Mouse (Mus musculus): ENCODE results near the gene Zkscan5. TPM values are rescaled to one million over a fixed set of nuclear protein-coding genes. Genes with fewer than 3 reads are reported as not detected.
"Not testable (repeated sequence)": the region's sequence is repeated elsewhere in the genome, so short reads cannot be mapped to it uniquely, and the experiment has no call there.

The Zkscan5 gene
- polyA plus RNA-seq, 1 experiment from 2014 or later = 12.9 TPM

DNA sequence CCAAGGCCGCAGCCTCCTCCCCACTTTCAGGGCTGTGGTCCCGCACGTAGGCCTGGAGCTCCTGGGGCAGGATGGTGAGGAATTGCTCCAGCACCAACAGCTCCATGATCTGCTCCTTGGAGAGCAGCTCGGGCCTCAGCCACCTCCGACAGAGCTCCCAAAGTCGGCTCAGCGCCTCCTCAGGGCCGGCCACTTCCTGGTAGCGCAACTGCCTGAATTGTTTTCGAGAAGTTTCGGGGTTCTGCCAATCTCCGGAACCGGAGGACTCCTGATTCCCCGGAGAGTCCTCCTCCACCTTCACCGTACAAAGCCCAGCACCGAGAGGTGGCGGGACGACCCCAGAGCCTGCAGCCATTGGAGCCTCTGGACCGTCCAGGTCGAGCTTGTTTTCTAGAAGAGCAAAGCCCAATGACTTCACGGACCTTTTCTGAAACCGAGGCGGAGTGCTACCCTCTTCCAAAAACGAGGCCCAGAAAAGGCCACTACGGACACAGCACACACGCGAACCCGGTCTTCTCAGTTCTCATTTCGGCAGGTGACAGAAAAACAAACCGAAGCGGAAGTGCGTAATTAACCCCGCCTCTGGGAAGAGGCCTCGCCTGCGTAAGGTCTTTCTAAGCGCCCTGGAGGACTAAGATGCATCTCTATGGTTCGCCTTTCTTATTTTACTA lies 2.9 kb upstream of the Zkscan5 start, which contains the start of gene Zkscan14:
TSS of gene Zkscan14 (minus strand) at position 548 of the 671 bp plus-strand sequence.
- H3K9me3 ChIP-seq (ENCODE audit: low read depth, low read length) = no peaks in the 10 kb centered on the region
- H3K4me3 ChIP-seq (ENCODE audit: low read depth, low read length) = peak within 1 kb of the TSS; percentile 74
- ATAC-seq (ENCODE audit: insufficient read depth) (peak; percentile 23; the same call in 1 of the 2 replicates), DNase-seq (peak; percentile 95)
- TF ChIP-seq CTCF (IDR thresholded peaks at IDR 0.05; ENCODE audit: low read depth) = no peak
- H3K27me3 ChIP-seq (ENCODE audit: insufficient read depth, low read length) = no peaks in the 10 kb centered on the region
- no peaks in the 10 kb centered on the region; the same call in 1 of the 2 replicates for H3K4me1 ChIP-seq (ENCODE audit: insufficient read depth)
- peak within 1 kb of the TSS; percentile 32; the same call in 1 of the 2 replicates for H3K27ac ChIP-seq (ENCODE audit: low read depth)
- H3K9ac ChIP-seq = peak within 1 kb of the TSS; percentile 79
- 1% methylated on average over 37 of the region's 37 CpGs for WGBS
- H3K36me3 ChIP-seq (ENCODE audit: insufficient read depth) = 0 out of 2 replicates have a peak, but pooled peaks cover 6% of the 10 kb centered on the region
- peak within 1 kb of the TSS; percentile 92 for H3K4me2 ChIP-seq

DNA sequence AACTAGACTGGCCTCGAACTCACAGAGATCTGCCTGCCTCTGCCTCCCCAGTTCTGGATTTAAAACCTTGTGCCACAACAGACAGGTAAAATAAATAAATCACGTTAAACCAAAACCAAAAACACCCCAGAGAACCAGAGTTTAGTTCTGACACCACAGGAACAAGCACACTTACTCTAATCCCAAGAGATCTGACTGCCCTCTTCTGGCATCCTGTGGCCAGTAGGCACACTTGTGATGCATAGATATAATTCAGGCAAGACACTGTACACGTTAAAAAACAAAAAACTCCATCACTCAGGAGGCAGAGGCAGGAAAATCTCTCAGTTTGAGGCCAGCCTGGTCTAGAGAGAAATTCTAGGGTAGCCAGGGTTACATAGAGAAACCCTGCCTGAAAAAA lies 1.9 kb upstream of the Zkscan5 start:
- ATAC-seq (ENCODE audit: insufficient read depth) (no peak), DNase-seq (no peak)
- no peak overlapping the region for H3K4me2 ChIP-seq
- TF ChIP-seq CTCF (IDR thresholded peaks at IDR 0.05; ENCODE audit: low read depth) = no peak
- WGBS = 44% methylated on average over 3 of the region's 3 CpGs
- H3K9me3 ChIP-seq (ENCODE audit: low read depth, low read length) = no peaks in the 10 kb centered on the region
- no peaks in the 10 kb centered on the region; the same call in 1 of the 2 replicates for H3K4me1 ChIP-seq (ENCODE audit: insufficient read depth)
- H3K9ac ChIP-seq = no peak overlapping the region
- peaks cover 9% of the 10 kb centered on the region for H3K36me3 ChIP-seq (ENCODE audit: insufficient read depth)
- no peak overlapping the region for H3K27ac ChIP-seq (ENCODE audit: low read depth)
- no peaks in the 10 kb centered on the region for H3K27me3 ChIP-seq (ENCODE audit: insufficient read depth, low read length)
- H3K4me3 ChIP-seq (ENCODE audit: low read depth, low read length) = no peak overlapping the region

DNA sequence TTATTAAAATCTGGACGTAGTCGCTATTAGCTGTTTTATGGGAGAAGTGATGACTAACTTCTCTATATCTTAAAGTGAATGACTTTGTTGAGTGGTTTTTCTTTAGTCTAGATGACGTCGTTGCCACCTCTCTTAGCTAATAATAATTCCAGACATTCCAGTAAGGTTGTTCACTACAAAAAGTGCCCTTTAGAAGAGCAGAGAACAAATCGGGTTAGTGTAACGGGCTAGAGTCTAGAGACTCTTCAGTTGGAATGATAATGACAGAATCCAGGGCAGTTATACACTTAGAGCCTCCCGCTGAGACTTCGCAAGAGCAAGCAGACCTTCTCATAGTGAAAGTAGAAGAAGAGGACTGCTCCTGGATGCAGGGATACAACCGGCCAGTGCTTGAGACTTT lies 679 bp downstream of the Zkscan5 start:
- Histone ChIP-seq H3K4me1 (ENCODE audit: insufficient read depth) (no peaks in the 10 kb centered on the region; the same call in 1 of the 2 replicates), H3K4me3 (ENCODE audit: low read depth, low read length) (peak overlapping the region; percentile 57), H3K9me3 (ENCODE audit: low read depth, low read length) (no peaks in the 10 kb centered on the region), H3K9ac (peak overlapping the region; percentile 62), H3K27ac (ENCODE audit: low read depth) (no peak overlapping the region), H3K27me3 (ENCODE audit: insufficient read depth, low read length) (no peaks in the 10 kb centered on the region), H3K36me3 (ENCODE audit: insufficient read depth) (peaks cover 12% of the 10 kb centered on the region), H3K4me2 (peak overlapping the region; percentile 74)
- DNase-seq (peak; percentile 27), ATAC-seq (ENCODE audit: insufficient read depth) (no peak)
- 11% methylated on average over 9 of the region's 9 CpGs for WGBS
- no peak for TF ChIP-seq CTCF (IDR thresholded peaks at IDR 0.05; ENCODE audit: low read depth)

DNA sequence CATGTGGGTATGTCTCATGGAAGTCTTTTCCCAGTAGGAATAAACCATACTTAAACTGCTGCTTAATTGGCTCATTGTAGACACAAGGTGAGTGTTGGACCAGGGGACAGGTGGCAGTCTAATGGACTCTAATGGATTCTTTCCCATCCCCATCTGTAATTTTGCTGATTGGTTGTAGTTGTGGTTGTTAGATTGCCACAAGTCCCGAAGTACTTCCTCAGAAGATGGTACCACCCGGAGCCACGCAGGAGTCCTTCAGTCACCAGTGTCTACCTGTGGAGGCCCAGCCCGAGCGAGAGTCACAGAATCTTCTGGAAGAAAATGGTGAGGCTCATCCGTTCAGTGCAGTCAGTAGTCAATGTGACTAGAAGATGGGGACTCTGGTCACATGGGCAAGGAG lies 3.0 kb downstream of the Zkscan5 start:
- no peak overlapping the region for H3K27ac ChIP-seq (ENCODE audit: low read depth)
- no peaks in the 10 kb centered on the region for H3K27me3 ChIP-seq (ENCODE audit: insufficient read depth, low read length)
- no peak overlapping the region for H3K4me2 ChIP-seq
- H3K36me3 ChIP-seq (ENCODE audit: insufficient read depth) = peaks cover 33% of the 10 kb centered on the region
- WGBS = 95% methylated on average over 6 of the region's 6 CpGs
- DNase-seq (no peak), ATAC-seq (ENCODE audit: insufficient read depth) (no peak)
- no peak for TF ChIP-seq CTCF (IDR thresholded peaks at IDR 0.05; ENCODE audit: low read depth)
- no peaks in the 10 kb centered on the region for H3K9me3 ChIP-seq (ENCODE audit: low read depth, low read length)
- H3K4me1 ChIP-seq (ENCODE audit: insufficient read depth) = no peaks in the 10 kb centered on the region; the same call in 1 of the 2 replicates
- H3K4me3 ChIP-seq (ENCODE audit: low read depth, low read length) = no peak overlapping the region
- no peak overlapping the region for H3K9ac ChIP-seq

DNA sequence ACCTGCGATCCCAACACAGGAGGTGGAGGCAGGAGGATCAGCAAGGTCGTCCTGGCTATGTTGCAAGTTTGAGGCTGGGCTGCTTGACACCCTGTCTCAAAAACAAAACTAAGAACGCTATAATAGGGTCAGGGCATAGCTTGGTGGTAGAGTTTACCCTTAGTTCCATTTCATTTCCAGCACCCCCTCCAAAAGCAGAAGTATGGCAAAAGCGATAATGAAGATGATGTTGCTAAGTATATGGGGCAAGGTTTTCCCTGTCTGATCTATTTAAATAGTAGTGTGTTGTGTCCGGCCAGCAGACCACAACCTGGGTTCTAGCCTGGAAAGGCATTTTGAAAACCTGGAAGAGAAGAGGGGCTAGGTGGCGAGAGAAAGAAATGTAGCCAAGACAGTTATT lies 3.6 kb downstream of the Zkscan5 start:
- no peaks in the 10 kb centered on the region for H3K27me3 ChIP-seq (ENCODE audit: insufficient read depth, low read length)
- no peak overlapping the region for H3K4me3 ChIP-seq (ENCODE audit: low read depth, low read length)
- TF ChIP-seq CTCF (IDR thresholded peaks at IDR 0.05; ENCODE audit: low read depth) = no peak
- DNase-seq = no peak
- H3K9me3 ChIP-seq (ENCODE audit: low read depth, low read length) = no peaks in the 10 kb centered on the region
- no peak for ATAC-seq (ENCODE audit: insufficient read depth)
- no peak overlapping the region for H3K27ac ChIP-seq (ENCODE audit: low read depth)
- 85% methylated on average over 5 of the region's 6 CpGs for WGBS
- peaks cover 39% of the 10 kb centered on the region for H3K36me3 ChIP-seq (ENCODE audit: insufficient read depth)
- no peak overlapping the region for H3K4me2 ChIP-seq
- no peak overlapping the region for H3K9ac ChIP-seq
- H3K4me1 ChIP-seq (ENCODE audit: insufficient read depth) = no peaks in the 10 kb centered on the region; the same call in 1 of the 2 replicates

DNA sequence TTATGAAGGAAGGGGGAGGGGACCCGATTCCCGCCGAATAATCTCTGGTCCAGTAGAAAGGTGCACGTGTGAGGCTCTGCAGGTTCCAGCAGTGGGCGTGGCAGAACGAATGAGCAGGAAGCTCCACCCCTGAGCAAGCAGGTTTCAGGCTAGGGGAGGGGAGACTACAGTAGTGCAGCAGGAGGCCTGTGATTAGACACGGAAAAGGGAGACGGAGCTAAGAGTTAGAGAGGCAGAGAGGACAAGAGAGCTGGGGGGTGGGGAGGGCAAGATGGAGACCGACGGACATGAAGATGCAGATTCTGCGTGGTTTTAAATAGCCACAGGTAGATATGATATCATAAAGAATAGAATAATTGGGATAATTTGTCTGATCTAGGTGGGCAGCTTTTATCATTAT lies 4.0 kb downstream of the Zkscan5 start:
- ATAC-seq (ENCODE audit: insufficient read depth); DNase-seq; H3K4me3 ChIP-seq (ENCODE audit: low read depth, low read length); H3K27ac ChIP-seq (ENCODE audit: low read depth); H3K9ac ChIP-seq; H3K9me3 ChIP-seq (ENCODE audit: low read depth, low read length); H3K4me2 ChIP-seq; H3K4me1 ChIP-seq (ENCODE audit: insufficient read depth); H3K27me3 ChIP-seq (ENCODE audit: insufficient read depth, low read length): not testable (repeated sequence)
- WGBS = 47% methylated on average over 11 of the region's 11 CpGs
- H3K36me3 ChIP-seq (ENCODE audit: insufficient read depth) = peaks cover 43% of the 10 kb centered on the region

DNA sequence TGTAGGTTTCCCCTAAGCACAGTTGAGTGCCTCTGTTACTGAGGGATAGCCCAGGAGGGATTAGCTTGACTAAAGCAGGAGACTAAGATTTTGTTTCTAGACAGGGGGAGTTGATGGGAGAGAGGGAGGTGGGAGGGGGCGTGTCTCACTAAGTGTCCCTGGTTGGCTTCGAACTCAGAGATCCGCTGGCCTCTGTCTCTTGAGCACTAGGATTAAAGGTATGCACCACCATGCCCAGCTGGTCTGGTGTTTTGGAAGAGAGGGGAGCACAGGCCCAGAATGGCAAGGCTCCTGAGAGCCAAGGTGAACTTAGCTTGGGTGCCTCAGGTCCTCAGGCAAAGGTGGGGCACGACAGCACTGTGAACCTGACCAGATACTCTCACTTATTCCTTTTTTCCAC lies 7.0 kb downstream of the Zkscan5 start:
- no peaks in the 10 kb centered on the region for H3K27me3 ChIP-seq (ENCODE audit: insufficient read depth, low read length)
- no peak for ATAC-seq (ENCODE audit: insufficient read depth)
- peaks cover 44% of the 10 kb centered on the region for H3K36me3 ChIP-seq (ENCODE audit: insufficient read depth)
- no peak overlapping the region for H3K9ac ChIP-seq
- DNase-seq = no peak
- no peak overlapping the region for H3K4me3 ChIP-seq (ENCODE audit: low read depth, low read length)
- WGBS = 90% methylated on average over 4 of the region's 4 CpGs
- H3K27ac ChIP-seq (ENCODE audit: low read depth) = no peak overlapping the region
- no peak for TF ChIP-seq CTCF (IDR thresholded peaks at IDR 0.05; ENCODE audit: low read depth)
- H3K9me3 ChIP-seq (ENCODE audit: low read depth, low read length) = no peaks in the 10 kb centered on the region
- H3K4me2 ChIP-seq = no peak overlapping the region
- H3K4me1 ChIP-seq (ENCODE audit: insufficient read depth) = no peaks in the 10 kb centered on the region

Data from lung, embryonic 14.5 days (tissue).